Comparison of ENCODE assay signal across 9 mouse cellular contexts in the genomic region with DNA sequence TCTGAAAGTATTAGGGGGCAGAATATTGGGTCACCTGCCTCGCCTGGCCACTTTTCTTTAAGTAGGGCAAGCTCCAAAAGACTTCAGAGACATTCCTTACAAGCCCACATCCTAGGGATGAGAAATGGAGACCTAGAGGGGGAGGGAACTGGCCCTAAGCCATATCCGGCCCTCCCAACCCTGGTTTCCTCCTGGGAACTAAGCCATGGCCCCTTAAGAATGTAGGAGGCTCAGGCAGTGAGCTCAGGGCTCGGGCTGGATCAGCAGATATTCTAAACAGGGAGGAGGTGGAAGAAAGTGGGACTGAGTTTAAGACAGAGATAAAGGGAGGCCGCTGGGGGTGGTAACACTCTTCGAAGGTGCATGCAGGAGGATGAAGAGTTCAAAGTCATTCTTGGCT. TPM values are rescaled to one million over a fixed set of nuclear protein-coding genes. Genes with fewer than 3 reads are reported as not detected.
DNase-seq lines count a peak whose midpoint lies in the region; ATAC-seq and TF ChIP-seq lines count a peak whose summit lies in the region.
"Had no signal": no experiment of that assay in that cellular context is flagged by ENCODE, and none has a peak within 500 bp of the region (broad histone marks: within the 10 kb centered on the region; RNA-seq: fewer than 3 reads in every experiment).

No protein-coding gene starts in this region.

- WGBS in liver, postnatal 0 days (ENCODE audit: insufficient replicate concordance), result 42% methylated on average over 5 of the region's 5 CpGs
- 60% methylated on average over 5 of the region's 5 CpGs for WGBS in midbrain, embryonic 13.5 days

- DNase-seq in Muller cell, postnatal 12 days (ENCODE audit: inconsistent ontology term), result peak; percentile 65
- DNase-seq in heart, postnatal 10 days, result peak; percentile 78
- no peak for DNase-seq in liver, postnatal 0 days
- DNase-seq in right cerebral cortex, postnatal 14 days, result no peak
- no peak for DNase-seq in embryo, embryonic 9.5 days (ENCODE audit: extremely low spot score)
- DNase-seq: thymus, adult 2 months had no signal

- H3K36me3 ChIP-seq in ES-Bruce4 (ENCODE audit: control insufficient read depth, insufficient read depth, low read length, poor library complexity, severe bottlenecking), result no peaks in the 10 kb centered on the region
- no peaks in the 10 kb centered on the region for H3K36me3 ChIP-seq in liver, postnatal 0 days (replicated peaks; ENCODE audit: insufficient read depth, low read length)
- no peaks in the 10 kb centered on the region for H3K36me3 ChIP-seq in midbrain, embryonic 13.5 days
- H3K36me3 ChIP-seq: forebrain, embryonic 12.5 days had no signal

- no peak for TF ChIP-seq EP300 in ES-Bruce4 (IDR thresholded peaks at IDR 0.05; ENCODE audit: insufficient read depth, low read depth, low read length)
- TF ChIP-seq EP300 in liver, postnatal 0 days (IDR thresholded peaks at IDR 0.05; ENCODE audit: low read depth), result no peak

- no peak overlapping the region for H3K4me2 ChIP-seq in liver, postnatal 0 days (ENCODE audit: low read depth, low read length)
- H3K4me2 ChIP-seq in midbrain, embryonic 13.5 days (replicated peaks), result no peak overlapping the region
- H3K4me2 ChIP-seq: forebrain, embryonic 12.5 days had no signal

- H3K9ac ChIP-seq in ES-Bruce4 (ENCODE audit: low read depth, poor library complexity, severe bottlenecking), result no peak overlapping the region
- H3K9ac ChIP-seq in liver, postnatal 0 days (replicated peaks), result no peak overlapping the region
- H3K9ac ChIP-seq in midbrain, embryonic 13.5 days (replicated peaks), result no peak overlapping the region
- H3K9ac ChIP-seq: forebrain, embryonic 12.5 days had no signal

- H3K4me3 ChIP-seq in ES-Bruce4 (ENCODE audit: low read depth, low read length), result no peak overlapping the region
- H3K4me3 ChIP-seq in liver, postnatal 0 days (ENCODE audit: low read depth, low read length), result no peak overlapping the region
- H3K4me3 ChIP-seq in midbrain, embryonic 13.5 days (replicated peaks), result no peak overlapping the region
- H3K4me3 ChIP-seq: forebrain, embryonic 12.5 days had no signal

- H3K4me1 ChIP-seq in ES-Bruce4 (ENCODE audit: control insufficient read depth, insufficient read depth, low read length), result peaks cover 4% of the 10 kb centered on the region
- H3K4me1 ChIP-seq in liver, postnatal 0 days (ENCODE audit: insufficient read depth), result no peaks in the 10 kb centered on the region
- H3K4me1 ChIP-seq in midbrain, embryonic 13.5 days (replicated peaks), result no peaks in the 10 kb centered on the region
- H3K4me1 ChIP-seq: forebrain, embryonic 12.5 days had no signal

- no peak for TF ChIP-seq POLR2A in ES-Bruce4 (IDR thresholded peaks at IDR 0.05; ENCODE audit: insufficient read depth, low read length)

- H3K9me3 ChIP-seq in ES-Bruce4 (replicated peaks; ENCODE audit: control insufficient read depth, insufficient read depth, low read length, poor library complexity, severe bottlenecking), result no peaks in the 10 kb centered on the region
- H3K9me3 ChIP-seq in liver, postnatal 0 days (ENCODE audit: low read length), result no peaks in the 10 kb centered on the region
- no peaks in the 10 kb centered on the region for H3K9me3 ChIP-seq in midbrain, embryonic 13.5 days
- H3K9me3 ChIP-seq: forebrain, embryonic 12.5 days had no signal

- intact Hi-C loops in heart, postnatal 10 days (cut with DNase I), result no loop called here

- peak overlapping the region; percentile 28; the same call in 1 of the 2 replicates for H3K27ac ChIP-seq in ES-Bruce4 (ENCODE audit: insufficient read depth, low read length)
- 0 out of 2 replicates have a peak overlapping the region, but pooled peaks have one; percentile 12 for H3K27ac ChIP-seq in liver, postnatal 0 days (ENCODE audit: low read depth)
- H3K27ac ChIP-seq in midbrain, embryonic 13.5 days, result no peak overlapping the region
- H3K27ac ChIP-seq: forebrain, embryonic 12.5 days had no signal

- no peak for TF ChIP-seq CTCF in ES-Bruce4 (IDR thresholded peaks at IDR 0.05; ENCODE audit: low read depth, low read length)
- TF ChIP-seq CTCF in liver, postnatal 0 days (IDR thresholded peaks at IDR 0.05; ENCODE audit: low read depth), result no peak

- no peak for ATAC-seq in liver, postnatal 0 days
- no peak for ATAC-seq in midbrain, embryonic 13.5 days

- no peaks in the 10 kb centered on the region for H3K27me3 ChIP-seq in ES-Bruce4 (ENCODE audit: control insufficient read depth, insufficient read depth, low read length, poor library complexity, severe bottlenecking)
- H3K27me3 ChIP-seq in liver, postnatal 0 days (ENCODE audit: insufficient read depth, low read length), result no peaks in the 10 kb centered on the region
- no peaks in the 10 kb centered on the region for H3K27me3 ChIP-seq in midbrain, embryonic 13.5 days
- H3K27me3 ChIP-seq: forebrain, embryonic 12.5 days had no signal

RNA-seq across cellular contexts. Expression of a gene that starts 39.9 kb away (rescaled TPM):
- polyA plus RNA-seq in ES-Bruce4 (2011; ENCODE audit: insufficient read depth, insufficient read length, low read depth, missing spikeins), result 7.1 and 9.5 TPM in 2 replicates
- 10 to 100 TPM; 36.2 to 39.6 TPM for total RNA-seq in heart, postnatal 10 days (2021)
- polyA plus RNA-seq in liver, postnatal 0 days (2015; fragmentation: Nextera tagmentation; extraction: Ambion mirVana), result 0.95 and 1.2 TPM in 2 replicates
- 13.7 and 16.6 TPM in 2 replicates for polyA plus RNA-seq in midbrain, embryonic 13.5 days (2015; fragmentation: Nextera tagmentation; extraction: Ambion mirVana)

RNA-seq across cellular contexts. Expression of a gene that starts 44.5 kb away (rescaled TPM):
- polyA plus RNA-seq in ES-Bruce4 (2011; ENCODE audit: insufficient read depth, insufficient read length, low read depth, missing spikeins), result 0.34 and 1.0 TPM in 2 replicates
- total RNA-seq in heart, postnatal 10 days (2021), result 1 to 10 TPM; 5.1 to 8.1 TPM
- 0.47 and 0.91 TPM in 2 replicates for polyA plus RNA-seq in liver, postnatal 0 days (2015; fragmentation: Nextera tagmentation; extraction: Ambion mirVana)
- 2.2 and 2.7 TPM in 2 replicates for polyA plus RNA-seq in midbrain, embryonic 13.5 days (2015; fragmentation: Nextera tagmentation; extraction: Ambion mirVana)

Comparison
In these comparisons a context has a peak if more than half of its experiments do, and no peak if none do; other contexts are left out.
1. DNase-seq: peak in Muller cell, postnatal 12 days (single experiment) and heart, postnatal 10 days (2 of 2); none in liver, postnatal 0 days (single experiment), right cerebral cortex, postnatal 14 days (single experiment) and embryo, embryonic 9.5 days (single experiment).